Mouse (Mus musculus): ENCODE measurements at regions not wholly inside any gene's neighbourhood (a gene's known extent, or its start where the extent isn't known, plus 50 kb on each side); places are given as distances from the start of the nearest gene placed in this dataset.

DNA sequence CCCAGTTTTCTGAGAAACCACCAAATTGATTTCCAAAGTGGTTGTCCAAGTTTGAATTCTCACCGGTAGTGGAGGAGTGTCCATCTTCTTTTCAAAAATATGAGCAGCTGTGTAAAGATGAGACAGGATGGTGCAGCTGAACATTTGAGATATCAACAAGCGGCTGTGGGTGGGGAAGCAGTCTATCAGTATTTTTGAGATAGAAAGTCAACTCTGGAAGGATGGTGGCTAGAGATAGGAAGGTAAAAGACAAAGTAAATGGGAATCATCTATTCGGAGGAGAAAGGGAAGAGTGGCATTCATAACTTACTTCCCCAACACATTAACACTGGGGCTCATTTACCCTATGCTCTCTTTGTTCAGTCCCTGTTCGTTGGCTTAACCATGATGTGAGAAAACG is 146.9 kb upstream of the Gmnc start:
- intact Hi-C loops (cut with DNase I), result loop anchor here (5.0 kb wide), 1 partner anchor 236 kb away; no protein-coding TSS in a partner anchor

DNA sequence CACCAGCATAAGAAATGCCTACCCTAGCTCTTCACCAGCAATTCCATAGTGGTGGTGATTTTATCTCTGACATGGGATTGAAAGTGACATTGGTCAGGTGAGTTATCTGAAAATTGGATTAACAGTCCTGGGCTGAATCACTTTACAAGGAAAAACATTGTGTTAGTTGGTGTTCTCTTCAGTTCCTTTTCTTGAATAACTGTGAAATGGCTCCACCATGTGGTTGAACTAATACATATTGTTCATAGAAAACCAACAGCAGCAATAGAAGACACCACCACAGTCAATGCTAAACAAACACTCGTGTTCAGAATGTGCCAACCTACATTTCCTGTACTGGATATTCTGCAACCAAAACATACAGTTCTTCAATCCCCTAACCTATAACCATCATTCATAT is 147.5 kb upstream of the Gmnc start:
- intact Hi-C loops (cut with DNase I), result loop anchor here (5.0 kb wide), 1 partner anchor 237 kb away; no protein-coding TSS in a partner anchor
- DNase-seq, result no peak

More for the DNA sequence above, 146.9 kb upstream of the Gmnc start:
- DNase-seq, result no peak

DNA sequence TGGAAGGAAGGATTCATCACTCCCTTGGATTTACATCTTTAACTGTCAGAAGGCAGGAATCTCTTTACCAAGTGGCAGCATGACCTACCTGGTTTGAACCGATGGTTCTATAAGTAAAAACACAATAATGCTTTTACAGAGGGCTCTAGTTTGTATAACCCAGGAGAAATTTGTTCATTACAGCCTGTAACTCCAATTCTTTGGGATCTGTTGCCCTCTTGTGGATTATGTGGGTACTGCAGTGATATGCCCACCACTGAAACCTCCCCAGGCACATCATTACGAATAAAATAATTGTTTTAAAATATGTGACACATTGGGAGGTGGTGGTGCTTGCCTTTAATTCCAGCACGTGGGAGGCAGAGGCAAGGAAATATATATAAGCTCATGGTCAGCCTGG is 148.6 kb upstream of the Gmnc start:
- DNase-seq, result peak; percentile 39 to 54
- intact Hi-C loops (cut with DNase I), result loop anchor here (1.0 to 5.0 kb wide), 2 partner anchors 317 to 908 kb away; no protein-coding TSS in a partner anchor

DNA sequence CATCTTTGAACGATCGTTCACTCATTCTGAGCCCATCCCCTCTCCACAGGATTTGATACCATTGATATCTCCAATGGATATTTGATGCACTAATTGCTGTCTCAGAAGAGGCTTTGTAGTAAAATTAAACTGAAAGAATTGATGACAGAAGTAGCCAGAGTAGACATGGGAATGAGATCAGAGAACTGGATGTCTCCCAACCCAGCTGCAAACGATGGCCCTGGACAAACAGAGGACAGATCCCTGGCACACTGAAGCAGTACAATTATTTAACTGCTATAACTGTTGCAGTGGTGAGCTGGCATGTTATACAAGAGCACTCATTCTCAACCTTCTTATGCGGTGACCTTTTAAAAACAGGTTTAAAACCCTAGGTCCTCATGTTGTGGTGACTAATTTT is 151.5 kb upstream of the Ostn start:
- DNase-seq, result no peak
- intact Hi-C loops (cut with DNase I), result no loop called here

DNA sequence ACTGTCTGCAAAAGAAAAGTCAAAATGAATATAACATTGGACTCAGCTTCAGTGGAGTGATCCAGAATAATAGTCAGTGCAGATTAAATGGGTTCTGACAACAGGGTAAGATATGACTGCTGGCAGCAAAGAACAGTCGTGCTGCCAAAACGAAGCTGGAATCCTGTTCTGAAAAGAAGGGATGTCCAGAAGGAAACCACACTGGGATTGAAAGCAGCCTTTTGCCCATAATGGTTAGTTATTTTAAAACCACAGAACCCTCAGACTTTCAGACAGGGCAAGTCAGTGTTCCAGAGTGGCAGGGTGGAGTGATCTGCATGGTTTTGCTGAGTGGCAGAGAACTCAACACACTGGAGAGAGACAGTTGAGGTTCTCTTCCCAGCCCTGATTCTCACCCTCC is 111.6 kb upstream of the Ostn start:
- intact Hi-C loops (cut with DNase I), result no loop called here
- no peak for DNase-seq
